Mouse (Mus musculus): ENCODE results near the gene Plch1.

The Plch1 gene

DNA sequence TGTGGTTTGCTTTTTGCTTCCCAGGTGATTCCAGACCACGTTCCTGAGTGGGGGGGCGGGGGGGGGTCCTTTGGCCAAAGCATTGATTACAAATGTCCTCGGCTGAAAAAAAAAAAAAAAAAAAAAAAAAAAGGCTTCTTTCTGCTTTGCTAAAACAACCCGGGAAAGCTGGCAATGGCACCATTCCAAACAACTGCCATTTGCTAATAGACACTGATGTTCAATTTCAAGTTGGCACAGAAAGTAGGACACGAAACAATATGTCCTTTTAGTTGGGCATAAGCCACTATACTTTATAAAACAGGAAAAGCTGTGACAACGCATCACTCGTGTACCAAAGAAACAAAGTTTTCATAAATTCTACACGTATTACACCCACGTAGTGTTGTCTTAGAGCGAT lies 36.6 kb downstream of the Plch1 start:
- no peak for DNase-seq (ENCODE audit: low read depth in 1 of 2, low spot score in 2 of 2)

GRCm38 (mm10) chr3:63852828-63853227 lies 46.4 kb downstream of the Plch1 start:
- no peak for DNase-seq (ENCODE audit: low read depth in 1 of 2, low spot score in 2 of 2)

GRCm38 (mm10) chr3:63851125-63851698 lies 48.1 kb downstream of the Plch1 start:
- DNase-seq (ENCODE audit: low read depth in 1 of 2, low spot score in 2 of 2), result no peak

DNA sequence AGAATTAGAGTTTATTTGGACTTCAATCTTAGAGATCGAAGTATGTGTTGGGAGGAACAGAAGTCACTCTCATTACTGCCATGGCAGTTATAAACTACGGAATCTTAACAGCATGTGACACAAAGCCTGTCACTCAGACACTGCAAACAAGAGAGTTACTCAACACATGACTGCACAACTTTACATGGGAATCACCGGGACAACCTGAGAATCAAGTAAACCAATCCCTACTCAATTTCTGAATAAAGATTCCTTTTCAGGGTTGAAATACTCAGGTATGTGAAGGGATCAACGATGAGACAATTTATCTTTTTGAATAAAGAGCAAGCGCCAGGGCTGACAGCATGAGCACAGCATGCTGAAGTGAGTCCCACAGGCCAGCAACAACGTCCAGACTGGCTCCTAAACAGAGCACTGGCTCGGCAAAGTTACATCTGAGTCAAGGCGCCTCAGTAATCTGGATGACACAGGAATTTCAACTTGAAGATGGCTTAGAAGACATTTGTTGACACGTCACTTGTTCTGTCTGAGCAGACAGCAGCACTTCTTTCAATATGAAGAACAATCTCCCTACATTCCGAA lies 49.4 kb downstream of the Plch1 start:
- no peak for DNase-seq (ENCODE audit: low read depth in 1 of 2, low spot score in 2 of 2)

DNA sequence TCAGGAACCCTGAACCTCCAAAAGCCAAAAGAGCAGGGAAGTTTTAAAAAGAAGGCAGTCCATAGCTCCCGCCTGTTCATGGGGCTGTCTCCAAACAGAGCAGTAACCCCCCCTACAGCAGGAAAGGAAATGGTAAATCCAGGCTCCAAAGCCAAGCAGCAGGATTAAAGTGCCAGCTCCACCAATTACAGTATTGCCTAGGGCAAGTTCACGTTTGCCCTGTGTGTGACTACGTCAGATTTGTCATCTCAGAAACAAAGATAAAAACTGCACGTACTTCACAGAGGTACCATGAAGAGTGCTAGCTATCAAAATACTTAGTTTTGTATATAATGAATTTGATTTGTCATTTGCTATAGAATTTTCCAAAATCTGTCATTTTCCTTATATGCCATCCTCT lies 55.1 kb downstream of the Plch1 start:
- DNase-seq (ENCODE audit: low read depth in 1 of 2, low spot score in 2 of 2), result no peak

GRCm38 (mm10) chr3:63842436-63842835 lies 56.8 kb downstream of the Plch1 start:
- DNase-seq (ENCODE audit: low read depth in 1 of 2, low spot score in 2 of 2), result no peak

DNA sequence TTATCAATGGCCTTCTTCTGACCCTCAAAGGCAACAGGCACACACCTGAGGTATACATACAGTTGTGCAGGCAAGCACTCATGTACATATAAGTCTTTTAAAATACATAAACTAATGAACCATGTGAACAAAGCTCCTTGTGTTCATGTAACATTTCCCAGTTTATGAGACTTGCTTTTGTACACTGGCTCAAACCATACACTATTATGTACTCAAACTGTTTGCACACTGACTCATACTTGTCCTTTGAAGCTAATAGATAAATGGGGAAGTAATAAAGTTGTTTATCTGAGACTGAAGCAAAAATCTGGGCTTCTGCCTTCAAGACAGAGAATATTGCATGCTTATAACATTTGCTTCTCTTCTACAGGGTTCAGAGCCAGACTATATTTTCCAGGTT lies 61.5 kb downstream of the Plch1 start:
- no peak for DNase-seq (ENCODE audit: low read depth in 1 of 2, low spot score in 2 of 2)

- DNase-seq (ENCODE audit: low read depth in 1 of 2, low spot score in 2 of 2), result no peak
Measured at GRCm38 (mm10) chr3:63836937-63837632, 62.2 kb downstream of the Plch1 start.

DNA sequence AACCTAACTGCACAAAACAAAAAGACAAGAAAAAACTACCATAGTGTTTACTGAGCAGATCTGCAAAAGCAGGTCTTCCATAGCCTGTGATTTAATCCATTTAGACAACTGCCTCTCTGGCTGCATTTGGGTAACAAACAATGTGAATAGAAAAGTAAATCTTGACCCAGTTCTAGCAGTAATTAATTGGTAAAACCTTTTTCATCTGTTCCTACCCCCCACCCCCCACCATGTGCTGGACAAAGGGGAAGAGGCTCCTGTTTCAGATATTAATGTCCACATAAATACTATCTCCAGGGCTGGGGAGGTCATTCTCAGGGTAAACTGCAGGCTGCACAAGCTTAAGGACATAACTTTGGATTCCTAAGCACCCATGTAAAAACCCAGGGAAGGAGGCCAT lies 63.5 kb downstream of the Plch1 start:
- no peak for DNase-seq (ENCODE audit: low read depth in 1 of 2, low spot score in 2 of 2)

GRCm38 (mm10) chr3:63823874-63824400 lies 75.3 kb downstream of the Plch1 start:
- DNase-seq (ENCODE audit: low read depth in 1 of 2, low spot score in 2 of 2), result no peak

DNA sequence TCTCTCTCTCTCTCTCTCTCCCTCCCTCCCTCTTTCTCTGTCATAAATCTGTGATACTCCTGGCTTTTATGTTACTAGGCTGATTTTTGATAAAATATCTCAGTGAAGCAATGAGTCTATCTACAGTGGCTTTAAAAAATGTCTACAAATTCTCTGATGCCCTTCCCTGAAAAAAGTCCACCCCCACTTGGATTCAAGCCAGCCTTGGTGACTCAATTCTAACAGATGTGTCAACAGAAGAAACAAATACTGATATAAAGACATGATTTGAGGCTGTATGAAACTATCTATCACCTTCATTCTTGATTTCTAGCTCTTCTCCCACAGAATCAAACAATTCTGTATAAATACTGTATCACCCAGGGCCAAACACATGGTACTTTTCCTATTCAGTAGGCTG lies 76.6 kb downstream of the Plch1 start:
- DNase-seq (ENCODE audit: low read depth in 1 of 2, low spot score in 2 of 2), result no peak

DNA sequence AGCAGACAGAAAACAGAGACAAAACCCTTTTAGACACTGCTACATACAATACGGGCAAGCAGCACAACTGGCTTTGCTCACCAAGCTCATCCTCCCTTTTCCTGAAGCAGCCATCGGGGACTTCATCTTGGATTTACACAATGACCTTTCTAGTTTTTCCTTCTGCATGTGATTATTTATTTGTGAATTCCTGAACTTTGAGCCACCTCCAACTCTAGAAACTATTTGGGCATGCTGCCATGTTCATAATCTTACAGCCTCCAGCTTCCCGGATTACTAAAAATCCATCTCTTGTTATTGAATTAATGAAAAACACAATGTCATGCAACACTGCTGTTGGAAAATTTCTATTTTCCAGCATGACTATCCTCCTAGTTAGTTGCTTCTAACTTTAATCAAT lies 84.1 kb downstream of the Plch1 start:
- no peak for DNase-seq (ENCODE audit: low read depth in 1 of 2, low spot score in 2 of 2)

DNA sequence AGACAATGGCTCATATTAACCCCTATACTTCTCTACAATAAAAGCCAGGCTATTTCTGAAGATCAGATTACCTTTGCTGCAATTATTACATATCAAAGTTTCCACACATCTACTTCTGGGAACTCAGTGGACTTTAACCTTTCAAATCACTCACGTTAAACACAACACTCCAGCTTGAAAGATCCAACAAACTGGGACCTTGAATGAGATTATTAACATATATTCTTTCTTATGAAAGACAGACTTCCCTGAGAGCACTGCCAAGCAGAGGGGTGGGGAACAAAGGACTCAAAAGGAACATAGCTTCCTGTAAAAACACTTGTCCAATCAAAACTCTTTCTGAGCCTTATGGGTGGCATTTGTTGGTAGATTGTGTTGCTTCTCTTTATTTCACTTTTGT lies 85.1 kb downstream of the Plch1 start:
- DNase-seq (ENCODE audit: low read depth in 1 of 2, low spot score in 2 of 2), result no peak

- DNase-seq (ENCODE audit: low read depth in 1 of 2, low spot score in 2 of 2), result no peak
Measured at GRCm38 (mm10) chr3:63806906-63807305, 92.4 kb downstream of the Plch1 start.

- no peak for DNase-seq (ENCODE audit: low read depth in 1 of 2, low spot score in 2 of 2)
Measured at GRCm38 (mm10) chr3:63805496-63805895, 93.8 kb downstream of the Plch1 start.

GRCm38 (mm10) chr3:63800685-63801084 lies 98.6 kb downstream of the Plch1 start:
- DNase-seq (ENCODE audit: low read depth in 1 of 2, low spot score in 2 of 2), result no peak

DNA sequence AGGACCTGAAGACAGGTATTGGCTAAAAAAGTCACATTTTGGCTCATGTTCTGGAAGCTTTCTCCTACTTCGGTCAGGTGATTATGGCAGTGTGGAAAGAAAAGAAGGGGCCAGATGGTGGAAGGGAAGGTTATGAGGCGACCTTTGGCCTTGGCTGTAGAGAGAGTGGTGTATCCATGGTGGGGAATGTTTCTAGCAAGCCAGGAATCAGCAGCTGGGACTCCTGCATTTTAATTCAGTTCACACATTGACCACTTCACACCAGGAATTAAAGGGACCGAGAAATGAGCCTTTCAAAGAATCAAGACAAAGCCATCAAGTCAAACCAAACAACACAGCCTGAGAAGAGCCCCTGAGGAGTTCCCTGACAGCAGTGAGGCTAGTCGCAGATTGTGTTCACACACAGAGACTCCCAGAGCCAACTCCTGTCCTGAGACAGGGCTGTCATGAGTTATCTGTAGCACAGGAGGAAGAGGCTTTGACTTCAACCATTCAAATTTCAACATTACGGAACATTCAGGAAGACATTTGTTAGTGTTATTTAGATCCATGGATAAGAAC lies 112.4 kb downstream of the Plch1 start:
- no peak for DNase-seq (ENCODE audit: low read depth in 1 of 2, low spot score in 2 of 2)

GRCm38 (mm10) chr3:63772617-63773305 lies 126.5 kb downstream of the Plch1 start:
- no peak for DNase-seq (ENCODE audit: low read depth in 1 of 2, low spot score in 2 of 2)

GRCm38 (mm10) chr3:63760821-63761220 lies 138.5 kb downstream of the Plch1 start:
- DNase-seq (ENCODE audit: low read depth in 1 of 2, low spot score in 2 of 2), result no peak

GRCm38 (mm10) chr3:63740073-63740472 lies 159.2 kb downstream of the Plch1 start:
- no peak for DNase-seq (ENCODE audit: low read depth in 1 of 2, low spot score in 2 of 2)

DNA sequence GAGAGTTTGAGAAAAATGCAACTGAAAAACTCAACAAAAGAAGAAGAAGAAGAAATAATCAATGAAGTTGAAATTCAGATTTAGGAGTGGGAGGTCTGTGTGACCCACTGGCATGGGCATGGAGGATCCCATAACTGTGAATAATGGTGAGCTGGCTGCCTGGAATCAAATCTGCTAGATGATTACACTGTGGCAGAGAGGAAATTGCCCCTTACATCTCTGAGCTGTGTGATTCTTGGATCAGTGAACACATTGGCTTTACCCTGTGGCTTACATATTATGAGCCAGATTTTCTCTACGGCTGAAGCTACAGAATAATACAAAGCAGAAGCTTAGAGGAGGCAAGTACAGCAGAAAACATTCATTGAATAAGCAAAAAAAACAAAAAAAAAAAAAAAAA lies 170.9 kb downstream of the Plch1 start:
- no peak for DNase-seq (ENCODE audit: low read depth in 1 of 2, low spot score in 2 of 2)

Measured in monocyte, adult 2 months (primary cell).